Mouse (Mus musculus) cerebellum, postnatal 36 days (tissue): ENCODE results near the gene Cdc42.

ENCODE experiments used
- DNase-seq, 2 experiments: peaks; one replicate each; pipeline ENCODE4 v3.0.0; 2021 to 2022; ENCODE audit warnings: mixed read lengths in 2 of 2

Cdc42 gene

DNA sequence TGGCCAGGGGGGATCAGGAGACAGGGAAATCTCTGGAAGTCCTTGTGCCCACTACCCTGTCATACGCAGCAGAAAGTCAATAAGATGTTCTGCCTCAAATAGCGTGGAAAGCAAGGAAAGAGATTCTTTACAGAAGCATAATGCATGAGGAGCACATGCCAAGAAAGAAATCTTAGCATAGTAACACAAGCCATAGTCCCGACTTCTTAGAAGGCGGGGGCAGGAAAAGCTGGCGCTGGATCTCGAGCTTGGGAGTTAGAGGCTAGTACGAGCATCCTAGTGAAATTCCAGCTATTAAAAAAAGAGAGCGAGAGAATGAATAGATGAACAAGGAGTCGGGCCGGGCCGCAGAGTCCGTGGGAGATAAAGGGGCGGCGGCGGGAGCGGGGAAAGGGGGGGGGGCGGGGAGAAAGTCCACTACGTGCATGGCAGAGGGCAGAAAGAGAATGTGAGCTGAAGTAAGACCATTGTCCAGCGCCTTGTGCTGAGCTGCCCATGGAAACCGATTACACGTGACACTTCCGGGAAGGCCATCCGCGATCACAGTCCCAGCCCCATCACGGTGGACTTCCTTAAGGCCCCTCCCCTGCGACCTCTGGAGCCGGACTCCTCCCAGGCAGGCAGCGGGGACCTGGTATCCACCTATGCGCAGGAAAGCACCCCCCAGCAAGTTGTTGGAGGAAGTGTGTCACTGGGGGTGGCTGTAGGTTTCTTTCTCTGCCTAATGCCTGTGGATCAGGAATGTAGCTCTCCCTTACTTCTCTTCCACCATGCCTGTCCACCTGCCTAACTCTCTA, 12.6 kb upstream of the Cdc42 start:
- DNase-seq: peak in 1 of 2 experiments; percentile 26

DNA sequence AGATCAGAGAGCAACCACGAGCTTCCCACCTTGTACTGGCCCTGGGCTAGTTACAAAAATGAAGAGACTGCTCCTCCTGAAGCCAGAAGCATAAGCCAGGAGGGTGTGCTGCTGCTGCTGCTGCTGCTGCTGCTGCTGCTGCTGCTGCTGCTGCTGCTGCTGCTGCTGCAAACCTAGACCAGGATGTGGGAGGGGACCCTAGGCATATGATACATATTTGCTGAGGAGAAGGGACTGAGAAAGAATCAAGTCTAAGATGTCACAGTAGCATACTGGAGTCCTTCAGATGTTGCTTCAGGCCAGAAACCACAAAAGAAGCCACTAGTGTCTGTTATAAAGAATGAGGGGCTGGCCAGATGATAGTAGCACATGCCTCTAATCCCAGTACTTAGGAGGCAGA, 10.7 kb upstream of the Cdc42 start:
- no peak for DNase-seq

DNA sequence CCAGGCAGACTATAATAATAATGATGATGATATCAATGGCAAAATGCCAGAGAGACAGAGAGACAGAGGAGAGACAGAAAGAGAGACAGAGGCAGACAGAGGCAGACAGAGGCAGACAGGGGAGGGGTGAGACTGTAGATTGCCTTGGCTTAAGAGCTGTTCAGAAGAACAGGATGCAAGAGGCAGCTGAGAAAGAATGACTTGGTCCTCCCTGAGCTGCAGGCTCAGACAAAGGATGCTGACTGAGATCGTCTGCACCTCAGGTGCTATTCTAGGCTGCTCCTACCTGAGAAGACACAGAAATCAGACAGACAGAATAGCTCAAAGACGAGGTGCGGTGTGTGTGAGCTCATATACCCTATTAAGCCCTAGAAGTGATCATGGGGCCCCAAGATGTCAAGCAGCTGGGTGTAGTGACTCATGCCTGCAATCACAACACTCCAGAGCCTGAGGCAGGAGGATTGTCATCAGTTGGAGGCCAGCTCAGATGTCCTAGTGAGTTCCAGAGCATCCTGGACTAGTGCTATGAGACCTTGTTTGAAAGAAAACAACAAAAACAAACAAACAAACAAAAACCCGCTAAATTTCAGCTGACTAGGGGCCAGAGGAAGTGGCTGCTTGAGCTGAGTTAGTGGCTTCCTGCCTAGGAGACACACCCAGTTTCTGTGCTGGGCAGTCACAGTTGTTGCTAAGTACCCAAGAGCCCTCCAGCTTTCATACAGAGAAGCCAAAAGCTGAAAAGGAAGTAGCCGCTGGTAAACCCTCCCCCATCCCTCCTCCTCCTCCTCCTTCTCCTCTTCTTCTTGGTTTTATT, 10.0 kb upstream of the Cdc42 start:
- no peak for DNase-seq

DNA sequence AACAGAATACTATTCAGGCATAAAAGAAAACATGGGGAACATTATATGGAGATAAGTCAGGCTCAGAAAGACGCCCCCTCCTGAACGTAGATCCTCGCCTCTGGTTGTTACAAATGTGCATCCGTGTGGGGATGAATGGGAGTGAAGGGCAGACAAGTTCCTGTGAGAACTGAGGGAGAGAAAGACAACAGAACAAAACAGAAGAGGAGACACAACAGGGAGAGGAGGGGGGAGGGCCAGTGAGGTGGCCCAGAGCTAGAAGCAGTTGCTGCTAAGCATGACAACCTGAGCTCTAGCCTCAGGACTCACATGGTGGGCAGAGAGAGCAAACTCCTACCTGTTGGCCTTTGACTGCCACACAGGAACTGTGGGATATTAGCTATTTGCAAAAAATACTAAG, 8.6 kb upstream of the Cdc42 start:
- no peak for DNase-seq

DNA sequence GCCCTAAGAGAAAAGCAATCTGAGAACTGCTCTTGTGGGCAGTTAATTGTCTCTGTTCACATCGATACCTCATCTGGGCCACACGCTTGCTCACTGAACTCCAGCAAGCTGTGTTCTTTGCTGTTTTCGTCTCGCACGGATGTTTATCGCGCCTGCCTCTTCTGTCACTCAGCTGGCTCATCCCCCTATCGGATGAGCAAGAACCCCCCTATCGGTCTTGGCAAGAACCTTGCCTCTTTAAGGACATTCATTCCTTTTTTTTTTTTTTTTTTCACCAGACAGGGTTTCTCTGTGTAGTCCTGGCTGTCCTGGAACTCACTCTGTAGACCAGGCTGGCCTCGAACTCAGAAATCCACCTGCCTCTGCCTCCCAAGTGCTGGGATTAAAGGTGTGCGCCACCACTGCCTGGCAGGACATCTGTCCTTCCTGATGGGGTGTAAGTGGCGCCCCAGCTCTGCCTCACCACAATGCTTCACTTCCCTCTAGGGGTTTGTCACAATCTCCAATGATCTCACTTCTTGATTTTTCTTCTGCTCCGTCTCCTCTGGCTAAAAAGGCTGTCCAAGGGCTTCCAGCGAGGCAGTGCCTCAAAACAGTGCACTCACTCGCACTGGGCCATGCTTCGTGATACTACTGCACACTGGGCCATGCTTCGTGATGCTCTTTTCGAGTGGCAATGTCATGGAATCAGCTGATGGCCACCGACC, 8.0 kb upstream of the Cdc42 start:
- DNase-seq: no peak

DNA sequence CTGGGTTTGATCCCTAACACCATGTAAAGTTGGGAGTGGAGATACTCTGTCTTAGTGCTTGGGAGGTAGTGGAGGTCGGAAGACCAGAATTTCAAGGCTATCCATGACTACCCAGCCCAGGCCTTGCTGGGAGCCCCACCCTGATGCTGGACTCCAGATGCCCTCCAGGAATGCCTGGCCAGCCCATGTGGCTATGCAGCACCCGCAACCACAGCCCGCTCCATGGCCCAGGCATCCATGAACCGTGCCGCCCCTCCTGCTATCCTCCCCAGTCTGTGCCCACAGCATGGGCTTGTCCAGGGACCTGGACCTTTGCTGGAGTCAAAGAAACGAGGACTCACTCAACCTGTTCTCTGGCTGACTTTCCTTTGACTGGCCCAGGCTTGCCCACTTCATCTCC, 7.3 kb upstream of the Cdc42 start:
- DNase-seq: no peak

- DNase-seq: no peak
These were observed 3.5 kb upstream of the Cdc42 start for GRCm38 (mm10) chr4:137360996-137361395.

GRCm38 (mm10) chr4:137358291-137359002, 927 bp upstream of the Cdc42 start:
- no peak for DNase-seq

DNA sequence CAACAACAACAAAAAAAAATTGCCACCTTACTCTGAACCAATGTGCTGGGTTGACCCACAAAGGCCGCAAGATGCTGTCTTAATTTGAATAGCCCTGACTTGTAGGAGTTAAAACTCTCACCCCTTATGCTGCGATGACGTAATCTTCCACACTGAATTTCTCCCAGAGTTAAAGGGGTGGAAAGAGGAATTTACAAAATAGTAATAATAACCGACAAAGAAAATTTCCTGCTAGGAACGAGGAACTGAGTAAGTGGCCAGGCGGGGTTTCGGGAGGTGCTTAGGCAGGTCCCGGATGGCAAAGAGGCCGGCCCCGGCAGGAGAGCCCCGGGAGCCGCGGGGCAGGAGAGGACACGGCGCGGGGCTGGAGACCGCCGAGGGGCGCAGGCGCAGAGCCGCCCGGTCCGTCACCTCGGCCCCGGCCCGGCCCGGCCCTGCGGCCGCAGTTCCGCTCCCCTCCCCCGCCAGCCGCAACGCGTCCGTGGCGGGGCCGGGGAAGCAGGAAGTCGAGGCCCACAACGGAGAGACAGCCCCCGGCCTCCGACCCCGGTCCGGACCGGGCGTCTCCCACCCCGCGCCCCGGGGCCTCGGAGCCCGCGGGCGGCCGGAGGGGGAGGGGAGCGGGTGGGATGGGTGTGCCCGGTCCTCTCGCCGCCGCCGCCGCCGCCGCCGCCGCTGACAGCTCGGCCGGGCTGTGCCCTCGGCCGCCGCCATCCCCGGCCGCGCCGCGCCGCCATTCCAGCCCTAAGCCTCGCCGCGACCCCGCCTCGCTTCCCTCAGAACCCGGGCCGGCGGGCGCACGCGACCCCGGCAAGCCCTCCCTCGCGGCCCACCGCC, 628 bp downstream of the Cdc42 start:
- DNase-seq: peak; percentile 72 to 75

- DNase-seq: no peak
These were observed 6.9 kb downstream of the Cdc42 start for GRCm38 (mm10) chr4:137350627-137351026.

GRCm38 (mm10) chr4:137345790-137346189, 11.7 kb downstream of the Cdc42 start:
- no peak for DNase-seq

DNA sequence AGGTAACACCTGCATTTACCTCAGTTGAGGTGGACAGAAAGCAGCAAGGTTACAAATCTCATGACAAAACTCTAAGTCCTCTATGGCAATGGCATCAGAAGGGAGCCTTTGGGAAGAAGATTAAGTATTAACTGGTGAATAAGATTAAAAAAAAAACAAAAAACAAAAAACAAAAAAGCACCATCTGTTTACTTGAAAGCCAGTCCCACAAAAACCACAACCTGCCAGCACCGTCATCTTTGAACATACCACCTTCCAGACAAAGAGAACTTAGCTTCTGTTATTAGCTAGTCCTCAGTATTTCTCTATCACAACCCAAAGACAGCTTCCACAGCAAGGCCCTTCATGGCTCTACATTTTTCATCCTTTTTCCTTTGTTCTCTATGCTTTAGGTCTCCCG, 12.4 kb downstream of the Cdc42 start:
- DNase-seq: no peak

- DNase-seq: no peak
These were observed 14.7 kb downstream of the Cdc42 start for GRCm38 (mm10) chr4:137342816-137343215.

DNA sequence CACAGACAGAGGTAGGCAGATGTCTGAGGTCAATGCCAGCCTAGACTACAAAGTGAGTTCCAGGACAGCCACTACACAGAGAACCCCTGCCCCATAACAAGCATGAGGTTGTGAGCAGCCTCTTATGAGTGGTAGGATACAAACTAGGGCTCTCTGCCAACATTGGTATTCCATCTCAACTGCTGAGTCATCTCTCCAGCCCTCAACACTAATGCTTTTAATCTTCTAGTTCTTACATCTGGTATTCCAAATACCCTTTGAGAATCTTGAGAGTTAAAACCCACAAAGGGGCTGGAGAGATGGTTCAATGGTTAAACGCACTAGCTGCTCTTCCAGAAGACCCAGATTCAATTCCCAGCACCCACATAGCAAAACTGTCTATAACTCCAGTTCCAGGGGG, 18.1 kb downstream of the Cdc42 start:
- DNase-seq: no peak

DNA sequence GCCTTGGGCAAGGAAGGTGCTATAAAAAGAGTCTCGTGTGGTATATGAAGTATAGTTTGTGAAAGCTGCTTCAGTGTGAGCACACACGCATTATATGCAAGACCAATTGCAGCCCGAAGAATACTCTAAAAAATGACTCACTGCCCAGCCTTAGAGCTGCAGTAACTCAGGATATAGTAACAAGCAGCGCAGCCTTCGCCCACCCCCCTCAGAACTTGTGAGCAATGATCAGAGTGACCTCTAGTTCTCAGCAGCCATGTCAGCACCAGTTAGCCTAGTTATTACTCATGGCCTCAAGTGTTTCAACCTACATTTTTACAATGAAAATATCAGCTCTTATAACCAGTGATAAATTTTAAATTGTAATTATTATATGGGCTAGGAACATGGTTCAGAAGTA, 21.1 kb downstream of the Cdc42 start:
- no peak for DNase-seq

- no peak for DNase-seq
These were observed 25.5 kb downstream of the Cdc42 start for GRCm38 (mm10) chr4:137332051-137332450.

DNA sequence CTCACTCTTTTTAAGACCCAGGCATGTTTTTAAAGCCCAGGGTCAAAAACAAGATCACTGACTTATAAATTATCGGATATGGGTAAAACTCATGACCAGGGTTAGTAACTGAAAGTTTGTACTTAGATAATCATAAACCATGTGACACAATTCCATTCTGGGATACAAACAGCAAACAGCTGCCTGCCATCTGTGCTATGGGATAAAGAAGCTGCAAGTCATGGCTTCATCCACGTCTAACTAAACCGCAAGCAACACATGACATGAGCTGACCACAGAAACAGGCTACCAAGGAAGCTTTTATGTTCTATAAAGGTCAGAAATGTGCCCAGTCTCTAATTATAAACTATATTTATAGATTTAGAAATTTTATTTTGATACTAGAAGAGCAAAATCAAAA, 31.0 kb downstream of the Cdc42 start:
- no peak for DNase-seq

- no peak for DNase-seq
These were observed 32.6 kb downstream of the Cdc42 start for GRCm38 (mm10) chr4:137324926-137325325.

DNA sequence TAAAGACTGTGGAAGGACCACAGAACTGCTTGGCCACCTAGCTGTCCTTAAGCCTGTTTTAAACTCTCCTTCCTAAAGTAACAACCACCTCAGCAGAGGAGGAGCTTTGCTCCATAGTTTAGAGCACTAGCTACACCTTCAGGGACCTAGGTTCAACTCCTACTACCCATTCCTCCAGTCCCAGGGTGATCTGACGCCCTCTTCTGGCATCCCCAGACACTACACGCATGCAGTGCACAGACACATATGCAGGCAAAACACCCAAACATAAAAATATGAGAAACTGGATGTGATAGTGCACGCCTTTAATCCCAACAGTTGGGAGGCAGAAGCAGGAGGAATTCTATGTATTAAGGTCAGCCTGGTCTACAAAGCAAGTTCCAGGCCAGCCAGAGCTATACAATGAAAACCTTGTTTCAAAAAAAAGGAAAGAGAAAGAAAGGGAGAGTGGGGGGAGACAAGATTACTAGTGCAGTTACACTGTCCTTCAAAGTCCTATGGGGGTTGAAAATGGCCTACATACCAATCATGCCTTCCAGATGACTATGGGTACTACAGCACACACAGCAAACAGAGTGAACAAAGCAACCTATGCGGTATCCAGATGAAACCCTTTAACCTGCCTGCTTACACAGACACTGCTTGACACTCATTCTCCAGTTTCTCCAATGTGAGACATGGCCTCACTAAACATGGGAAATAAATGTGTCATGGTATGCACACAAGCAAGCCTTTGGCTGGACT, 41.3 kb downstream of the Cdc42 start:
- DNase-seq: no peak

GRCm38 (mm10) chr4:137315061-137315460, 42.5 kb downstream of the Cdc42 start:
- no peak for DNase-seq

DNA sequence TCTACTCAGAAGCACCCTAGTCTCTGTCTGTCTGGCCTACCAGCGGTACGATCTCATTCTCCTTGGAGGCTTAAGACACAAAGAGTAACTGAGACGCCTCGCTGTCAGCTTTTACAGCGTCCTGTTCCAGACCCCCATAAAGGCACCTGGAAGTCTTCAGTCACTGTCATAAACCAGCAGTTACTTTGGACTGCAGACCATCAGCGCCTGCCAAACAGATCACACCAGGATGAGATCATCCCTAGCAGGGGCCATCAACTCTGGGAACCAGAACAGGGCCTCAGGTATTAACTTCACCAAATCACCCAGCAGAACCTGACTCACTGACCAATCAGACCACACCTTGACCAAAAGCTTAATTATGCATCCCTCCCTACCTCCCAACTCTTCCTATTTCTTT, 43.0 kb downstream of the Cdc42 start:
- no peak for DNase-seq
